Mouse (Mus musculus) lung, postnatal 36 days (tissue): ENCODE data around the gene Ncbp1.

Experiments
- DNase-seq: peaks from one replicate; pipeline ENCODE4 v3.0.0; 2022; ENCODE audit warnings: mixed read lengths

Gene Ncbp1

DNA sequence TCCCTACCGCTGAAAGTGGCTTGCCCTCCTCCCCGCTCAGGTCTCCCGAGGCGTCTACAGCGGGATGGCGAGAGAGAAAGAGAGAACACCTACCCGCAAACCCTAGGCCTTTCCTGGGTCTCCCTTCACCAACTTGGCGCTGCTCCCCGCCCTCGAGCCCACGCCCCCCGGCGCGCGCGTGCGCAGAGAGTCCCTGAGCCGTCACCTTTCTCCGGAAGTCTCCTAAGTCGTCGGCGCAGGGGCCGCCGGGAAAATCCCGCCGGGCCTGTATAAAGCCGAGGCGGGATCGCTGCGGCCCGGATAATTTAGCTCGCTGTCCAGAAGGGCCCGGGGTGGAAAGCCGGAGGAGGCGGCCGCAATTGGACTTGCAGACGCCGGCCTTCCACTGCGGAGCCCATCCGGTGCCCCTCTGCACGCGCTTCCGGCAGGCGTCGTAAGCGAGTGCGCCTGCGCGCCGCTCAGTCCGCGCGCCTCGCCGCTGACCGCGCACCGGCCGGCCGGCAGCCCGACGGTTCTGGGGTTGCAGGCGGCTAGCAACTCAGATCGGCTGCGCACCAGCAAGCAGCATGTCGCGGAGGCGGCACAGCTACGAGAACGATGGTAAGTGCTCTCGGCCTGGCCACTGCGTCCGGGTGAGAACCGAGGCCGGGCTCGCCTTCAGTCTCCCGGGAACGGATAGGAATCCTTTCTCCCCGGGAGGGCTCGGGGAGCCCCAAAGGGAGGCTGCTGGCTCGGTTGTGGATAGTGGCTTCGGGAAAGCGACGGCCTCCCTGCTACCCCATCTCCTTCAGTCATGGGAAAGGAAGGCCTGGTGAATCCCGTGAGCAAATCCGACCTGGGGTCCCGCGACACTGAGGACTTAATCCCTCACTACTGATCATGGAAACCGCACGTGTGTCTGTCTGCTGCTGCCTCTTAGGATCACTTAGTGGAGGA, at the start of gene Ncbp1, which contains the start of gene Tstd2:
Ncbp1 (plus strand) TSS at position 327 of the 936 bp plus-strand sequence.
Tstd2 (minus strand) TSS at position 408 of the 936 bp plus-strand sequence.
- peak; percentile 90 for DNase-seq

DNA sequence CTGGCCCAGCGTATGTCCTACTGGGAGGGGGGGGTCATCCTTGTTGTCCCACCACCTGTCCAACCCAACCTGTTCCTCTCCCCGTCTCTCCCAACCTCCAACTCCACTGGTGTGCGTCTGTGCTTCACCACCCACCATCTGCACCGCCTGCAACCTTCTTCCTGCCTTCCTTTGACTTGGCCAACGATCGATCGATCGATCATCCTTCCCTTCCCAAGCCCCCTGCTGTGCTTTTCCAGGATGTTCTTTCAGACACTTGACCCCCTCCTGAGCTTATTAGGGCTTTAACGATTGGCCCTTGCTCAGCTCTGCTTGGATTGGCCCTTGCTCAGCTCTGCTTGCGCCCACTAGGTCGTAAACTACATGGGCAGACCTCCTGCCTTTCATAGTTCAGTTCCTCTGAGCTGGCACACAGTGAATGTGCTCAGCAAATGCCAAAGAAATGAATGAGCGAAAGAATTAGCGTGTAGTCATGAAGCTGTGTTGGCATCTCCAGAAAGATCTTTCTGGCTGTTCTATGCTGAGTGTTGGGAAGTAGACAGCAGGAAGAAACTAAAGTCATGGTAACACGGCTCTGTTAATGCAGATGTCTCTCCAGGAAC, 48.8 kb upstream of the Ncbp1 start:
- no peak for DNase-seq

DNA sequence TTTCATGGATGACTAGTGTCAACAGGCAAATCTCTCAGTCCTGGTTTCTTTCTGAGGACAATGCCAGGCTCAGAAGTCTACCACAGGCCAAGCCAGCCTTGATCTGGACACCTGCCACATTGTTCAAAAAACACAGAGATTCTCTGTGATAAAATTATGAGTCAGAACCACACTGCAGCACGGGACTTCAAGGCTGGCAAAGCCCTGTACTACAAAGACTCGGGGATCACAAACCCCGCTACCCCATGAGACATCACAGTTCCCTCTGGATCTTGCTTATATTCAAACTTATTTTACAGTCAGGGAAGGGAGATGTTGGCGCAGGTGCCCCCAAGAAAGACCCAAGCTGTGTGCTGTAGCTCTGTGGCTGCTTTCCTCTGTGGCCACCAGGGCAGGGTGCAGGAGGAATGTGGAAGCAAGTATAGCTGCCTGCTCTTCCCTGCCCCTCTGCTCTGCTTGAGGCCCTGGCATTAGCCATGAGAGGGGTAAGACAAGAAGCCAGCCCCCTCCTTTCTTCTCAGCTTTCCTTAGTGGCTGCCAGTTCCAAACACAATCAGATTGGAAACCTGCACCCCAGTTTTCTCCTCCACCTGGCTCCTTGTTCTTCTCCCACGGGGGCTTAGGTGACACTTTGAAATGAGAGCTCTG, 45.9 kb upstream of the Ncbp1 start:
- DNase-seq, result no peak

DNA sequence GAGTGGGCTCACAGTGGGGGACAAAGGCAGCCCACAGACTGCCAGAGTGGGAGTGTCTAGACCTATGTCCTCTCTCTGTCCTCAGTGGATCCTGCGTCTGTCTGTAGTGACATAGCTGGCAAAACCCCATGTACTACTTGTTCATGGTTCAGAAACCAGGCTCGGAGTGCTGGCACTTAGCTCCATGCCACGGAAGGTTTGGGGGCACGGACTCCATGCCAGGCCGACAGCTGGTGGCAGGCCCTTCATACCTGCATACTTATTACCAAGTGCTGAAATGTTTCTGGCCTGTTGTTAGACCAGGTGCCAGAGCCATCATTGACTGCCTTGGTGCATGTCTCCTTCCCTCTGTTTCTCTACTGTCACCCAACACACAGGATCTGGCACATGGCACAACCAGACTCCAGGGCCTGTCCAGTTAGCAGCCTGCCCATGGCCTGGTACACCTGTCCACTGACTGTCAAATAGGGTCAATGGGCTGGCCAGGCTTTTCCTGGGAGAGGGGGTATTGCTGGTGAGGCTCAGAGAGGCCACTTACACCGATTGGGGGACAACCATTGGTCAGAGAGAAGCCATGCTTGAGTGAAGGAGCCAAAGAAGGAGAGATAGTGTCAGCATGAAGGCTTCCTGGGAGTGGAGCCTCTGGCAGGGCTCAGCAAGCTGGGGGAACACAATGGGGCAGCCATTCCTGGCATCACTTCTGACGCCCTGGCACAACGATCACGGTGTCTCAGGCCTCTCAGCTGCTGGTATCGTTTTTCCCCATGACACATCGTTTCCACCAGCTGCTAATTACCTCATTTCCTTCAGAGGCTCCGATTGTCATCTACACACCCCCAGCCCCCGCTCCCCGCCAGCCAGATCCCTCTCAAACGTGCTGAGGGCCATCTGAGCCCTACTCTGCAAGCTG, 43.2 kb upstream of the Ncbp1 start:
- no peak for DNase-seq

DNA sequence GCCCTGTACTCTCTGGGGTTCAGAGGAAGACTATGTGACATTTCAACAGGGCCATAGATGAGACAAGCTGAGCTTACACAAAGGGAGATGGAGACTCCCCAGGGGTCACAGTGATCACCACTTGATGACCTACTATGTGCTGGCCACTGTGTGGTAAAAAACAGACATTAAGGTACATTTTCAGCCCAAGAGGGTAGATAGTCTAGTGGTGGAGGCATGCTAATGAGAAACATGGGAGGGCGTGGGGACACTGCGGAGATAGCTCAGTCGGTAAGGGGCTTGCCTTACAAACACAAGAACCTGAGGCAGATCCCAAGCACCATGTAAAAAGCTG, 42.6 kb upstream of the Ncbp1 start:
- no peak for DNase-seq

DNA sequence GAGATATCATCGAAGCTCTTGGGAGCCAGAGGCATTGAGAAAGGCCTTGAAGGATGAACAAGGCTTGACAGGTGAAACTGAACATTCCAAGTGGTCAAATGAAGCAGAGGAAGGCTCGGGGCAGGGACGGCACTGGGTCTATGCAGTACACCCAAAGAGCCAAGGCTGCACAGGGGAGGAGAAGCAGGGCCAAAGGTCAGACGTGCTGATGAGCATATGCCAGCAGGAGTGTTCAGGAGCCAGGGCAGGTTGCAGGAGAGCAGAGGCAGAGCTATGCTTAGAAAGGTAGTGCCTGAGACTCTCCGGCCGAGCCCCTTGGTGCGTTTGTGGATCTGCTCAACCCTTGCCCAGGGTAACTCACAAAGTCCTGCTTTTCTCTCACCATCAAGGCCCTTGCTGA, 41.9 kb upstream of the Ncbp1 start:
- no peak for DNase-seq

DNA sequence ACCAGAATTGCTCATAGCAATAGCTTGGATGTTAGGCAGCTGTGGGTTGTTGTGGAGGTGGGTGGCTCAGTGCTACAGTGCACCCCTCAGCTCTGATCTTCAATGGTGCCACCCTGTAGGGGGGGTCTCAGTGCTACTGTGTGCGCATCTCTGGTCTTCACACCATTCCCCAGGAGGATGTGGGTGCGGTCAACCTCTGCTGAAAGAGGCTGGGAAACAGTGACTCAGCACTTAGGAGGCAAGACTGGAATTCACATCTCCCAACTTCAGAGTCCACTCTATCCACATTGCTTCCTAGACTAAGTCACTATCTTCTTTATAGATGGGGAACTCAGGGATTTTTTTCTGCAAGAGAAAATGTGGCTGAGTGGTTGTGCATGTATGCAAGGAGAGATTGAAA, 40.8 kb upstream of the Ncbp1 start:
- DNase-seq, result no peak

DNA sequence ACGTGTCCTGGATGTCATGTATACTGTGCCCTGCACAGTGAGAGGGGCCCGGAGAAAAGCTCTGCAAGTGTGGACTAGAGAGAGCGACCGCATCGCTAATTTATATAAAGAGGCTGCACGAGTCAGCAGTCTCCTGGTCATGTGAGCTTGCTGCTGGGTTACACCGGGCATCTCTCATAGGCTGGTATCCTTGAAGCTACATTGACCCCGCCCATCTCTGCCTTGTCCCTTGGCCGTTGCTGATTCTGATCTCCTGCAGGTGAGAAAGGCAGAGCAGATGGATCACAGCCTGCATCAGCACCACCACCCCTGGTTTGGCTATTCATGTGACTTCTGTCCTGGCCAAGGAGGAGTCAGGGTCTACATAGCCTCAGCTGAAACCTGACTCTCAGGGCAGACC, 39.3 kb upstream of the Ncbp1 start:
- no peak for DNase-seq

DNA sequence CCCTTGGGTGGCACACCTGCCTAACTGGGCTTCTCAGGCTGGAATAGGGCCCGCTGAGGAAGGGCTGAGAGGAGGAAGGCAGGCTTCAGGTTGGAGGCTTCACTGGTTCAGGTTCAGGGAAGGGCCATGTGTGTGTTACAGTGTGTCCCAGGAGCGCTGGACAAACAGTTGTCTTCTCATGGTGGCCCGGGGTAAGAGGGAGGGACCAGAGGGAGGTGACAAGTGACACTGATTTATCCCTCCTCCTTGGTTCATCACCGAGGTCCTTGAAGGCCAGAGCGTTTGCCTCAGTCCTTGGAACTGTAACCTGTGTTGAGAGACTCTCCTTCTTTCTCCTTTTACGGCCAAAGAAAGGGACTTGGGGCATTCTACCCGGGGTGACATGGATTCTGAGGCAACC, 37.9 kb upstream of the Ncbp1 start:
- DNase-seq, result no peak

DNA sequence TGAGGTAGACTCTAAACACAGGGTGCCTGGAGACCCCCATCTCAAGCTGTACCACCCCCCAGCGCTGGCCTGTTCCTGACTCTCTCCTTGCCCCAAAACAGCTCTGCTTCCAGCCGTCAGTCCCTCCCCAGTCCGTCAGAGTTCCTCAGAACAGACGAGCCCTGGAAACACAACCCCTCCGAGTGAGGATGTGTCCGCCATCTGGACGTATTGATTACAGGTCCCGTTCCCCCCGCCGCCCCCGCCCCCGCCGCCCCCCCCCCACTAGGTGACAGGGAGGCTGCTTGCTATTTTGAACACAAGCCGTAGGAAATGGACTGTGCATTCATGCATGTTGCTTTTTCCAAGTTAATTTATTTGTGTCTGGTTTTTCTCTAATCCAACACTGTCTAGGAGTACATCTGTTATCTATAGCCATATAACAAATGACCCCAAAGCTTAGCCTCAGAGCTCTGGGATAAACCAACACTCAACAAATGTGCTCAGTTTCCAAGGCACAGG, 37.2 kb upstream of the Ncbp1 start:
- no peak for DNase-seq

DNA sequence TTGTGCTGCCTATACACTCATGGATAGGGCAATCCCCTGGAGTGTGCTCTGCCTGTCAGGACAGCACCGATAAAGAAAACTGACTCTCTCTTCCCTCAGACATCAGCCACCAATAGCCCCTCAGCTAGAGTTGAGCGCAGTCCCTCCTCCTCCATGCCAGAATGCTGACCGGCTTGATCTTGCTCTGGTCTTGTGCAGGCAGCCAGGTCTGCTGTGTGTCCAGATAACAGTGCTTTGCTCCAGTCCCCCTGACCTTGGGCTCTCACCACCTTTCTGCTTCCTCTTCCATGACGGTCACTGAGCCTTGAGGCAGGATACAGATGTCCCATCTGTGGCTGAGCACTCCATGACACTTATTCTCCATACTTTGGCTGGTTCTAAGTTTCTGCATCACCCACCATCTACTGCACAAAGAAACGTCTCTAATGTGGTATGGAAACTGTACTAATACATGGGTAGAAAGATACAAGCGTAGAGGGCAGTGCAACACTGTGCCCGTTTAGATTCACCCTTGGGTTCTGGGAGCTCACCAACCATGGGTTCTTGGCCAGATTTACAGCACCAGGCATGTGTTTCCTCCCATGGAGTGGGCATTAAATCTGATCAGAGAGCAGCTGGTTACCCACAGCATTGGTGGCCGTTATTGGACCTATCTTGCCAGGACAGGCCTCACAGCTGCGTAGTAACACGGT, 36.2 kb upstream of the Ncbp1 start:
- no peak for DNase-seq

DNA sequence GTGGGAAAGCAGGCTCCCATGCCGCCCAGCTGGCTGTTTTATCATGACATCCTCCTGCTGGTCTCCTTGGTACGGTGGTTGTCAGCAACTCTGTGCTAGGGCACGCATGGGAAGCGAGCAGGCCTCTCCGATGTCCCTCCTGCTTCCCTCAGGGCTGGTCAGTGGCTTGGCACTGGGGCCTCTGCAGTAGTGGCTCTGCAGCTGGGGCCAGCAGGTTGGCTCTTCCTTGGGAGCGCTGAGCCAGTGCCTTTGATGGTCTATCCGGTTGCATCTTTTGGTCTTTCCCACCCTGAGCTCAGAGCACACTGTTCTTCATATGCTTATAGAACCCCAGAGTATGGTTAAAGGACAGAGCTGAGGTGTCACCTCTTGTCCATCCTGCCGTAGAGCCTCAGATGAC, 28.3 kb upstream of the Ncbp1 start:
- no peak for DNase-seq

DNA sequence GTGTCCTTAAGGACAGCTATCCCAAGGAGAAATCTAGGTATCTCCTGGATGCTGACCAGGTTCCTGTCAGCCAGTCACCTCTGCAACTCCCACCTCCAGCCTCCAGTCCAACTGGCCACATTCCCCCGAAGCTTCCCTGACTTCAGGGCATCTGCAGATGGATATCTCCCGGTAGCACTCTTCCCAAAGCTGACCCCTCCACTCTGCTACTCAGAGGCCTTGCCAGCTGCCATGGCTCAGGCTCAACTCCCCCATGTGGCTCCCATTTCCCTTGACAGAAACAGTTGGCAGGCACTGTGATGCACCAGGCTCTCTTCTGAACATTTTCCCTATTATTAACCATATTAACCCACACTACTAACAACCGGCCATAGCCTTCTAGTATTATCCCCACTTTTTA, 27.1 kb upstream of the Ncbp1 start:
- no peak for DNase-seq

DNA sequence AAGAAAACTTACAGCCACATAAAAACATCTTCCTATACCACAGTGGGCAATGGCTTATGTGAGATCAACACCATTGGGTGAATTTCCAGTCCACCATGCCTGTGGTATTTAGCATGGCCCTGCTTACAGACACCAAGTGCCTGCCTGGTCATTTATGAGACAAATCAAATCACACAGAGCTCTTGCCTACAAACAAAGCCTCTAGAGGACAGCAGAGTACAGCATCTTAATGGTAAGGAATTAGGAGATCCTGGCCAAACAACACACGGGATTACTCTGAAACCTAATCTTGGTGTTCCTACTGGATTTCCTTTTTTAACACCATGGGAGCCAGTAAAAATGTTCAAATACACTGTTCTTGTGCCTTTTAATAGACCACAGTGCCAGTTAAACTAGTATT, 23.1 kb upstream of the Ncbp1 start:
- DNase-seq, result no peak

DNA sequence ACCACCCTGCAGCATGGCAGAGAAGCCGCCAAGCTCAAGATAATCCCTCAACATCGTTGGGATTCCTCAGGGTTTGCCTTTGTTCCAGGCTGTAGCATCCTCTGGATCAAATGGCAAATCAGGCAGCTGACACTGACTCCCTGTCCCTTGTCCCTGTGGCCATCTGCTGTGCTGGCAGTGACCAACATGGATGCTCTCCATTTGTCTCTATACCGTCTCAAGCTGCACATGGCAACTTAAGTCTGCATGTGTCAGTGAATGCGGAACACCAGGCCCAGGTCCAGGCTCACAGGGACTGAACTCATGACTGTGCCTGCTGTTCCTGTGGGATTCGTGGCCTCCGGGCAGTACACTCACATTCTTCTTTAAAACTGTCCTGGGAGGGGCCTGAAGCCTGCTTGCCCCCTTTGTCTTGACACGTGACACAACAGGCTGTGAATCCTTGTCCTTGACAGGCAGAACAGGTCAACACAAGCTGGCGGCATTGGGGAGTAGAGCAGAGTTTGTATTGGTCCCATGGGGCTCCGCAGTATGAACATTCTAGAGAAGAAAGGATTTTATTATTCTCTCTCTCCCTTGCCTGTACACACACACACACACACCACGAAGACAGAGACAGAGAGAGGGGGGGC, 21.8 kb upstream of the Ncbp1 start:
- DNase-seq, result no peak

DNA sequence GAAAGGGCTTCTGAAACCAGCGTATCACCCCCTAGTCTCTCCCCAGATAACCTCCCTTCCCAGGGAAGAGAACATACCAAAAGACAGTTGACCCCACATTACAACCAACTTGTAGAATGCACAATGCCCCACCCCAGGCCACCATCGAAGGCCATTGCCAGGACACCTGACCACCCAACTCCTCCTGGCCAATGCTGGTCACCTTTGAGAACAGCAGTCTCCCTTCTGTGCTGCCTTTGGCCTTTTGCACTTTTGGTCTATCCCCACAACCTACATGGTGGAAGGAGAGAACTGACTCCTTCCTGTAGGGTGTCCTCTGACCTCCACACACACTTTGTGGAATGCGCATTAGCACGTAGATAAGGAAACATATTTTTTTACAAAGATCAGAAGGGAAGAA, 20.9 kb upstream of the Ncbp1 start:
- DNase-seq, result no peak

DNA sequence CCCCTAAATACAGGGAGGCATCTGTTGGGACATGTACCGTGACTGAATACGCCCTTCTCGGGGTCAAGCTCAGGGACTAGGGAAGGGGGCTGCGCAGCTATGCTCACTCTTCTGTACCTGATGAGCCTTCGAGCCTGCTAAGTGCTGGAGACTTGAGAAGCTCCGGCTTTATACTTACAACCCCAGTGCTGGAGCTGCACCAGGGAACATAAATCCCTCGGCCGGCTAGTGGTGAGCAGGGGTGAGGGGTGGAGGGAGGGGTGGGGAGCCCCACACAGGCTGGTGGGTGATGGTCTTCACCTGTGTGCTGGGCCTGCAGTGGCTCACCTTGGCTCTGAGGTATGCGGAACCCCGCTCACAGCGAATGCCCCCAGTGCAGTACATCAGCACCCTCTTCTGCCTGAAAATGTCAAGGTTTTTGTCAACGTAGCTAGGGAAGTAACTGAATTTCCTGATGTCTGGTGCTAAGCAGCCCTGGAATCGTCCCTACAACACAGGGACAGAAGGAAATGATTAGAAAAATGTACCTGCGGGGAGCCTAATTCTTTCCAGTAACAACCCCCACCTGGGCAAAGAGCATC, 18.8 kb upstream of the Ncbp1 start:
- DNase-seq, result no peak

DNA sequence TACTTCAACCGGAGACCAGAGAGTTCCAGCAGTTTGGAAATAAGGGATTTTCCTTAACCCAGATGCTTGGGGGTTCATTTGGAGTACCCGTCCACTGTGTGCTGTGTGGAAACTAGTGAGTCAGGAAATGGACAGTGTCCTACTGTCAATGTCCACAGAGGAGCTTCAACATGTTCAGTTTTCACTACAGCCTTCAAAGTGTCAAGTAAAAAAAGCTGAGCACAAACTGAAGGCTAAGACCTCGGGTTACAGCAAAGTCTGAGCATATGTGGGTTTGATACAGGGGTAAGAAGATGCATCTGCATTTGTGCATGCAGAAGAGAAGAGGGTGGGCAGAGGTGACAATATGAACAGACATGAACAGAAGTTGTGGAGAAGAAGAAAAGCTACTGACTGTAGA, 17.6 kb upstream of the Ncbp1 start:
- no peak for DNase-seq

DNA sequence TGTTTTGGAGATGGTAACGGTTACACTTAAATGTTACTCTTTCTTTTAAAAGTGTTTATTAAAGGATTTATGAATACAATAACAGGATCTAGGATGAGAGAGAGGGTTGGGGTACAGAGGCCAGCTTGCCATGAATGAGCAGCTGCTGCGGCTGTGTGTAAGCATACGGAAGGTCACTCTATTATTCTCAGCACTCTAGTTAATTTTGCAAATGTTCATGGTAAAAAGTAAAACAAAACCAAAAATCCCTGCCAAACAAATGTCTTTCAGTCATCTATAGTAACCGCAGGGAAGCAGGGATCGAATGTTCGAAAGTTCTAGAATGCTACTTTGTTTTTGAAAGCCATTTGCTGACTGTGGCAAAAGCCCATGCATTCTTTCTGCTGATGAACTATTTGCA, 15.1 kb upstream of the Ncbp1 start:
- no peak for DNase-seq

DNA sequence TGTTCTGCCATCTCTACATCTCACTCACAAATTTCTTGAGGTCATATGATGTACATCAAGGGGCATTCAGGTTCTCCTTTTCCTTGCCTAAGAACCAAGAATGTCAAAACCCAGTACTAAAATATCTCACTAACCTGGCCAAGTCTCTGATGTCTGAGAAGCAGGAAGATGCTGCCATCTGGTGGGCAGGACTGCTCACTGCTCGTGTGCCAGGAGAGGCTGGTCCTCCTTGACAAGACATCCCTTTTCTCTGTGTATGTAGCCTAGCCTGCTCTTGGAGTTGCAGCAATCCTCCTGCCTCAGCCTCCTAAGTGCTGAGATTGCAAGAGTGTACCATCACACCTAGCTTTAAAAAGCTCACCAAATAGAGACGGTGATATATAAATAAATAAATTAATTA, 11.9 kb upstream of the Ncbp1 start:
- peak; percentile 76 for DNase-seq

DNA sequence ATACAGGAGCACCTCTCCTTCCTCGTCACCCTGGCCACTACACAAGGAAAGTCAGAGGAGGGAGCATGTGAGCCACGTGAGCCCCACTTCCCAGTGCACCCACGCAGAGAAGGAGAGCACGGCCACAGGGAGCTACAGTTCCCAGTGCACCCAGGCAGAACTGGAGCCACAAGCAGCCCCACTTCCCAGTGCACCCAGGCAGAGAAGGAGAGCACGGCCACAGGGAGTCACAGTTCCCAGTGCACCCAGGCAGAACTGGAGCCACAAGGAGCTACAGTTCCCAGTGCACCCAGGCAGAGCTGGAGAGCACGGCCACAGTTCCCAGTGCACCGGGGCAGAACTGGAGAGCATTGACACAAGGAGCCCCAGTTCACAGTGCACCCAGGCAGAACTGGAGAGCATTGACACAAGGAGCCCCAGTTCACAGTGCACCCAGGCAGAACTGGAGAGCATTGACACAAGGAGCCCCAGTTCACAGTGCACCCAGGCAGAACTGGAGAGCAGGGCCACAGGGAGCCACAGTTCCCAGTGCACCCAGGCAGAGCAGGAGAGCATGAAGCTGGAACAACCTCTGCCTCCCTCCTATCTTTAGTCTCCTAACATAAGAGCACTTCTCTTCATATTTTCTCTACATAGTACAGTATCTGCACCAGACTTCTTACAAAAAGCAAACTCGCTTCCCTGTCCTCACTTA, 9.0 kb upstream of the Ncbp1 start:
- DNase-seq, result no peak
